7 mouse cellular contexts compared by ENCODE assay signal in the genomic region with DNA sequence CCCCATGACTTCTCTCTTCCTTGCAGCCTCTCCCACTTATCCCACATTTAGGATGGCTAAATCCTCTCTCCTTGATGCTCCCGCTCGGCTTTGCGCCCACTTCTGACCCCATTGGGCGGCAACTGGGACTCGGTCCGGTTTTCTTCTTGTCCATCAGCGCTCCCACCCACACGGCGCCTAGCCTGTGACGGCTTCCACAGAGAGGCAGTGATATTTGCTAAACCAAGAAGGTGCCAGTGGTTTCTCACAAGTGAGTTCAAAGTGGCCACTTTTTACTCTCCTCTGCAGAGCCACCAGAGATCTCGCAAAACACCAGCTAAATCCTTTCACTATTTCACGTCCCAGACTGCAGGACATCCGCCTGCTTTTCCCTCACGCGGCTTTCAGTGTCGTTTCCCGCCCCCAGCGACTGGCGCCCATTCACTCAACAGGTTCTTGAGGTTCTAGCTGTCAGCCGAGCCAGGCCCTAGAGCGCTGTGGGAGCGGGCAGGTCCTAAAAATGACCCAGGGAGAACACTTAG. TPM values are rescaled to one million over a fixed set of nuclear protein-coding genes. Genes with fewer than 3 reads are reported as not detected.
DNase-seq lines count a peak whose midpoint lies in the region; ATAC-seq and TF ChIP-seq lines count a peak whose summit lies in the region.

No protein-coding gene starts in this region.

- no peak for ATAC-seq in G1E (ENCODE audit: extremely low read depth, insufficient number of reproducible peaks, low FRiP score, poor library complexity, severe bottlenecking)
- peak; percentile 20; the same call in 1 of the 2 replicates for ATAC-seq in erythroblast, adult 5-6 weeks (replicated peaks; ENCODE audit: low FRiP score, poor library complexity, severe bottlenecking)
- no peak for ATAC-seq in heart, postnatal 0 days (ENCODE audit: insufficient read depth, low read depth)
- ATAC-seq in megakaryocyte progenitor cell, adult 5-6 weeks (replicated peaks; ENCODE audit: poor library complexity): peak; percentile 3; the same call in 1 of the 2 replicates

- TF ChIP-seq CTCF in G1E (IDR thresholded peaks at IDR 0.05; ENCODE audit: low read depth, low read length): no peak
- TF ChIP-seq CTCF in heart, postnatal 0 days (IDR thresholded peaks at IDR 0.05; ENCODE audit: low read depth): no peak

- no peak for DNase-seq in G1E (ENCODE audit: low spot score)
- DNase-seq in adrenal gland, postnatal 14 days: peak; percentile 63
- DNase-seq in heart, postnatal 0 days (ENCODE audit: low spot score): no peak
- DNase-seq in kidney, postnatal 4 days: peak; percentile 64 to 74
- peak; percentile 29 to 50 for DNase-seq in spleen, adult 18-20 months

- no peaks in the 10 kb centered on the region for H3K36me3 ChIP-seq in G1E (replicated peaks)
- no peaks in the 10 kb centered on the region for H3K36me3 ChIP-seq in heart, postnatal 0 days (replicated peaks; ENCODE audit: control insufficient read depth, insufficient read depth, low read length)

- 0% methylated on average over 22 of the region's 22 CpGs for WGBS in heart, postnatal 0 days

- H3K27ac ChIP-seq in heart, postnatal 0 days (ENCODE audit: low read depth): peak overlapping the region; percentile 87

- peaks cover 4% of the 10 kb centered on the region for H3K27me3 ChIP-seq in G1E (ENCODE audit: insufficient read depth, low read length)
- no peaks in the 10 kb centered on the region for H3K27me3 ChIP-seq in heart, postnatal 0 days (ENCODE audit: control insufficient read depth, insufficient read depth, low read length)

- no peaks in the 10 kb centered on the region for H3K9me3 ChIP-seq in G1E (replicated peaks)
- H3K9me3 ChIP-seq in heart, postnatal 0 days (replicated peaks; ENCODE audit: control insufficient read depth, low read length): no peaks in the 10 kb centered on the region

- peak overlapping the region; percentile 90 for H3K4me2 ChIP-seq in heart, postnatal 0 days (ENCODE audit: low read depth, low read length)

- H3K4me3 ChIP-seq in G1E (ENCODE audit: low read depth, low read length): peak overlapping the region; percentile 74
- H3K4me3 ChIP-seq in heart, postnatal 0 days (ENCODE audit: low read depth, low read length): peak overlapping the region; percentile 74

- H3K9ac ChIP-seq in heart, postnatal 0 days (replicated peaks; ENCODE audit: low read depth, low read length): peak overlapping the region; percentile 68

- no peak for TF ChIP-seq EP300 in heart, postnatal 0 days (IDR thresholded peaks at IDR 0.05; ENCODE audit: low read depth)

- H3K4me1 ChIP-seq in G1E (ENCODE audit: insufficient read depth, low read depth, low read length): peaks cover 31% of the 10 kb centered on the region
- peaks cover 7% of the 10 kb centered on the region; the same call in 1 of the 2 replicates for H3K4me1 ChIP-seq in heart, postnatal 0 days (ENCODE audit: control insufficient read depth, insufficient read depth)

RNA-seq across cellular contexts. Expression of a gene that starts 7.1 kb away (rescaled TPM):
- total RNA-seq in G1E (2014; fragmentation: Nextera tagmentation) (not detected in 2 replicates), G1E (2017) (0.22 and 0.35 TPM in 2 replicates)
- 0.27 and 0.54 TPM in 2 replicates for polyA plus RNA-seq in G1E (2012)
- total RNA-seq in adrenal gland, postnatal 14 days (2021): 11.7 and 14.6 TPM in 2 replicates
- total RNA-seq in erythroblast, adult 5-6 weeks (2015; ENCODE audit: low replicate concordance): 0.84 TPM in 1 of 2 replicates, not detected in the other
- total RNA-seq in erythroblast, adult 5-6 weeks (2017; ENCODE audit: low replicate concordance): 6.3 and 13.0 TPM in 2 replicates
- 9.1 and 27.0 TPM in 2 replicates for total RNA-seq in heart, postnatal 0 days (2014; rRNA removed; ENCODE audit: low replicate concordance)
- 1.1 and 1.3 TPM in 2 replicates for polyA plus RNA-seq in heart, postnatal 0 days (2015; fragmentation: Nextera tagmentation; extraction: Ambion mirVana)
- total RNA-seq in megakaryocyte progenitor cell, adult 5-6 weeks (2015): 2.2 and 3.7 TPM in 2 replicates
- total RNA-seq in megakaryocyte progenitor cell, adult 5-6 weeks (2017): 2.1 and 2.4 TPM in 2 replicates

RNA-seq across cellular contexts. Expression of a gene that starts 50.2 kb away (rescaled TPM):
- 0.19 TPM in 1 of 2 replicates, not detected in the other for total RNA-seq in G1E (2014; fragmentation: Nextera tagmentation)
- 0.05 and 0.06 TPM in 2 replicates for total RNA-seq in G1E (2017)
- 0.01 TPM in 1 of 2 replicates, not detected in the other for polyA plus RNA-seq in G1E (2012)
- 11.1 and 18.9 TPM in 2 replicates for total RNA-seq in adrenal gland, postnatal 14 days (2021)
- 12.3 and 16.5 TPM in 2 replicates for total RNA-seq in erythroblast, adult 5-6 weeks (2015; ENCODE audit: low replicate concordance)
- total RNA-seq in erythroblast, adult 5-6 weeks (2017; ENCODE audit: low replicate concordance): 11.7 and 15.9 TPM in 2 replicates
- 5.4 and 5.8 TPM in 2 replicates for total RNA-seq in heart, postnatal 0 days (2014; rRNA removed; ENCODE audit: low replicate concordance)
- 6.7 and 7.6 TPM in 2 replicates for polyA plus RNA-seq in heart, postnatal 0 days (2015; fragmentation: Nextera tagmentation; extraction: Ambion mirVana)
- 61.0 and 68.7 TPM in 2 replicates for total RNA-seq in megakaryocyte progenitor cell, adult 5-6 weeks (2015)
- 72.2 and 78.8 TPM in 2 replicates for total RNA-seq in megakaryocyte progenitor cell, adult 5-6 weeks (2017)

Comparison
In these comparisons a context has a peak if more than half of its experiments do, and no peak if none do; other contexts are left out.
1. ATAC-seq: peak in erythroblast, adult 5-6 weeks (single experiment) and megakaryocyte progenitor cell, adult 5-6 weeks (single experiment); none in G1E (single experiment) and heart, postnatal 0 days (single experiment).
2. DNase-seq: peak in adrenal gland, postnatal 14 days (single experiment), kidney, postnatal 4 days (2 of 2) and spleen, adult 18-20 months (2 of 2); none in G1E (single experiment) and heart, postnatal 0 days (single experiment).